Mouse (Mus musculus) left cerebral cortex, adult 2 months (tissue): ENCODE results near the gene Gm10226. TPM values are rescaled to one million over a fixed set of nuclear protein-coding genes. Genes with fewer than 3 reads are reported as not detected.
"Not testable (repeated sequence)": the region's sequence is repeated elsewhere in the genome, so short reads cannot be mapped to it uniquely, and the experiment has no call there.

Source experiments
- DNase-seq, 2 experiments: peaks; one replicate each; pipeline ENCODE4 v3.0.0; 2021 to 2022; ENCODE audit warnings: low spot score in 2 of 2, mixed read lengths in 1 of 2; ENCODE audit errors: extremely low spot score in 1 of 2
- H3K27ac ChIP-seq: fragments of 200-600 bp; 2 replicates; pipeline ENCODE4 v1.8.1; 2022
- H3K4me3 ChIP-seq: fragments of 200-600 bp; 2 replicates; pipeline ENCODE4 v1.8.1; 2022
- CTCF ChIP-seq: fragments of 200-600 bp; IDR thresholded peaks from 2 replicates; pipeline ENCODE4 v1.8.1; 2022; ENCODE audit warnings: antibody characterized with exemption, mild to moderate bottlenecking, moderate library complexity
- intact Hi-C: fragments of 180-260 bp; cut with DNase I; formaldehyde crosslinking; loops from one replicate; pipeline ENCODE4 v1.15.1; 2025
- long read RNA-seq, 2 experiments: library from polyadenylated mRNA; stranded (forward); transcript quantifications; one replicate each; pipeline ENCODE4 v2.0.0; 2021; ENCODE audit warnings: borderline mapping rate in 2 of 2
- total RNA-seq, 2 experiments: library from RNA; stranded (reverse); gene quantifications; 2 replicates each; pipeline ENCODE4 v1.2.3; 2021

Gene Gm10226
- 1 to 10 TPM; 5.6 to 8.0 TPM for total RNA-seq
- long read RNA-seq, experiment 1 = 0 reads
- long read RNA-seq, experiment 2 = 0 reads

- Histone ChIP-seq H3K4me3 (no peak within 1 kb of the TSS), H3K27ac (no peak within 1 kb of the TSS)
- no peak for DNase-seq
- TF ChIP-seq CTCF = no peak
- intact Hi-C loops = no loop called here
Observed at GRCm38 (mm10) chr17:21691560-21691959, at the start of gene Gm10226. Gene Gm10226 (plus strand): TSS chr17:21691860.

GRCm38 (mm10) chr17:21648791-21649190 is 42.9 kb upstream of the Gm10226 start:
- Histone ChIP-seq H3K27ac (no peak overlapping the region), H3K4me3 (no peak overlapping the region)
- intact Hi-C loops = loop anchor here (1.0 kb wide), 1 partner anchor 30 kb away; no protein-coding TSS in a partner anchor
- no peak for DNase-seq
- TF ChIP-seq CTCF = no peak

GRCm38 (mm10) chr17:21649936-21650335 is 41.7 kb upstream of the Gm10226 start:
- Histone ChIP-seq H3K27ac (peak overlapping the region; percentile 36; the same call in 1 of the 2 replicates), H3K4me3 (peak overlapping the region; percentile 45)
- intact Hi-C loops = no loop called here
- DNase-seq = no peak
- TF ChIP-seq CTCF = peak; percentile 49

- peak; percentile 47 to 70 for DNase-seq
- peak within 1 kb of the TSS; percentile 45 for H3K4me3 ChIP-seq
- peak within 1 kb of the TSS; percentile 36; the same call in 1 of the 2 replicates for H3K27ac ChIP-seq
- intact Hi-C loops = not testable (repeated sequence)
Observed at GRCm38 (mm10) chr17:21650364-21650907, 41.2 kb upstream of the Gm10226 start, which contains the start of gene Zfp983. Gene Zfp983 (plus strand): TSS chr17:21650624.

GRCm38 (mm10) chr17:21678826-21679225 is 12.8 kb upstream of the Gm10226 start:
- intact Hi-C loops = loop anchor here (1.0 kb wide), 1 partner anchor 31 kb away; no protein-coding TSS in a partner anchor
- H3K27ac ChIP-seq, H3K4me3 ChIP-seq, DNase-seq: not testable (repeated sequence)

GRCm38 (mm10) chr17:21679273-21680018 is 12.2 kb upstream of the Gm10226 start:
- Histone ChIP-seq H3K27ac (peak overlapping the region; percentile 80), H3K4me3 (peak overlapping the region; percentile 53)
- DNase-seq = peak; percentile 68 to 79
- intact Hi-C loops = loop anchor here (1.0 kb wide), 1 partner anchor 28 kb away; the partner anchor contains the start of gene Zfp760
- TF ChIP-seq CTCF = peak; percentile 70

- Histone ChIP-seq H3K4me3 (peak overlapping the region; percentile 53), H3K27ac (peak overlapping the region; percentile 80)
- DNase-seq = not testable (repeated sequence)
- intact Hi-C loops = loop anchor here (1.0 kb wide), 1 partner anchor 27 kb away; the partner anchor contains the start of gene Zfp760
Observed at GRCm38 (mm10) chr17:21680019-21680376, 11.7 kb upstream of the Gm10226 start.

- H3K27ac ChIP-seq = no peak overlapping the region
- intact Hi-C loops = no loop called here
- DNase-seq = no peak
- no peak for TF ChIP-seq CTCF
- no peak overlapping the region for H3K4me3 ChIP-seq
Observed at GRCm38 (mm10) chr17:21693342-21693741, 1.7 kb downstream of the Gm10226 start.

GRCm38 (mm10) chr17:21696073-21696472 is 4.4 kb downstream of the Gm10226 start:
- TF ChIP-seq CTCF = no peak
- intact Hi-C loops = no loop called here
- no peak overlapping the region for H3K4me3 ChIP-seq

GRCm38 (mm10) chr17:21702281-21703240 is 10.9 kb downstream of the Gm10226 start:
- no peak for TF ChIP-seq CTCF
- no peak for DNase-seq
- H3K27ac ChIP-seq = no peak overlapping the region
- intact Hi-C loops = no loop called here
- no peak overlapping the region for H3K4me3 ChIP-seq

More at GRCm38 (mm10) chr17:21696073-21696472, 4.4 kb downstream of the Gm10226 start:
- DNase-seq = no peak
- no peak overlapping the region for H3K27ac ChIP-seq

- no peak for TF ChIP-seq CTCF
- no peak overlapping the region for H3K27ac ChIP-seq
- H3K4me3 ChIP-seq = no peak overlapping the region
- intact Hi-C loops = no loop called here
- no peak for DNase-seq
Observed at GRCm38 (mm10) chr17:21703414-21703813, 11.8 kb downstream of the Gm10226 start.
